Mouse (Mus musculus): ENCODE results near the gene Eif2b1. TPM values are rescaled to one million over a fixed set of nuclear protein-coding genes. Genes with fewer than 3 reads are reported as not detected.
"Not testable (repeated sequence)": the region's sequence is repeated elsewhere in the genome, so short reads cannot be mapped to it uniquely, and the experiment has no call there.

The Eif2b1 gene
- polyA plus RNA-seq, 1 experiment from 2014 or later, result 72.9 TPM

DNA sequence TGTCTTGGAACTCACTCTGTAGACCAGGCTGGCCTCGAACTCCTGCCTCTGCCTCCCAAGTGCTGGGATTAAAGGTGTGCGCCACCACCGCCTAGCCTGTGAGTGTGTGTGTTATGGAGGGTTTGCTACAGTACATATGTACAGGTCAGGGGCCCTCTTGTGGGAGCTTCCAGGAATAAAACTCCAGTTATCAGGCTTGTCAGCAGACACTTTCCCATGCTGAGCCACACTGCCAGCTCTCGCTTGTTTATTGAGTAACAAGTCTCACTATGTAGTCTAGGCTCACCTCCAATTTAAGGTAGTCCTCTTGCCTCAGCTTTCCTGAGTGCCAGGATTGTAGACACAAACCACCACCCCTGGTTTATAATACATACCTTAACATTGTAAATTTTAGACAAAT, 25.4 kb upstream of the Eif2b1 start:
- H3K9ac ChIP-seq (ENCODE audit: low read depth, low read length), result no peak overlapping the region
- H3K27me3 ChIP-seq (ENCODE audit: control insufficient read depth, insufficient read depth, low read length), result no peaks in the 10 kb centered on the region
- no peak overlapping the region for H3K4me3 ChIP-seq (ENCODE audit: low read depth, low read length)
- H3K4me1 ChIP-seq (ENCODE audit: control insufficient read depth, insufficient read depth, low read length), result peaks cover under 1% of the 10 kb centered on the region
- H3K36me3 ChIP-seq (ENCODE audit: control insufficient read depth, insufficient read depth, low read length), result peaks cover 3% of the 10 kb centered on the region; the same call in 1 of the 2 replicates
- no peak overlapping the region for H3K4me2 ChIP-seq
- no peak for ATAC-seq (replicated peaks; ENCODE audit: insufficient number of reproducible peaks, low FRiP score, low TSS enrichment)
- no peak overlapping the region for H3K27ac ChIP-seq (ENCODE audit: low read depth, low read length)
- 74% methylated on average over 4 of the region's 4 CpGs for WGBS (ENCODE audit: insufficient replicate concordance)
- H3K9me3 ChIP-seq (replicated peaks; ENCODE audit: control insufficient read depth, low read length), result no peaks in the 10 kb centered on the region

DNA sequence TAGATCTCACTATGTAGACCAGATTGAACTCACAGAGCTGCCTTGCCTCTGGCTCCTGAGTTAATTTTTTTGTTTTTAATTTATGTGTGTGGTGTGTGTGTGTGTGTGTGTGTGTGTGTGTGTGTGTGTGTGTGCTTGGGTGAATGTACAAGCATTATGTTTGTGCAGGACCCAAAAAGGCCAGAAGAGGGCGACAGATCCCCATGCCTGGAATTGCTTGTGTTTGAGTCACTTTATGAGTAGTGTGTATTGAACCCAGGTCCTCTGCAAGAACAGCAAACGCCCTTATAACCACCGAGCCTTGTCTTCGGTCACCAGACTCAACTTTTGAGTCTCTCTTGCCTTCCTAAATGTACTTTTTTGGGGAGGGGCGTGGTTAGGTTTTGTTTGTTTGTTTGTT, 23.4 kb upstream of the Eif2b1 start:
- Histone ChIP-seq H3K4me2 (no peak overlapping the region), H3K4me3 (ENCODE audit: low read depth, low read length) (no peak overlapping the region), H3K36me3 (ENCODE audit: control insufficient read depth, insufficient read depth, low read length) (no peaks in the 10 kb centered on the region), H3K9me3 (replicated peaks; ENCODE audit: control insufficient read depth, low read length) (no peaks in the 10 kb centered on the region), H3K27ac (ENCODE audit: low read depth, low read length) (no peak overlapping the region), H3K4me1 (ENCODE audit: control insufficient read depth, insufficient read depth, low read length) (peaks cover 5% of the 10 kb centered on the region), H3K27me3 (ENCODE audit: control insufficient read depth, insufficient read depth, low read length) (no peaks in the 10 kb centered on the region), H3K9ac (ENCODE audit: low read depth, low read length) (no peak overlapping the region)
- 62% methylated on average over 5 of the region's 5 CpGs for WGBS (ENCODE audit: insufficient replicate concordance)
- ATAC-seq (replicated peaks; ENCODE audit: insufficient number of reproducible peaks, low FRiP score, low TSS enrichment), result no peak

DNA sequence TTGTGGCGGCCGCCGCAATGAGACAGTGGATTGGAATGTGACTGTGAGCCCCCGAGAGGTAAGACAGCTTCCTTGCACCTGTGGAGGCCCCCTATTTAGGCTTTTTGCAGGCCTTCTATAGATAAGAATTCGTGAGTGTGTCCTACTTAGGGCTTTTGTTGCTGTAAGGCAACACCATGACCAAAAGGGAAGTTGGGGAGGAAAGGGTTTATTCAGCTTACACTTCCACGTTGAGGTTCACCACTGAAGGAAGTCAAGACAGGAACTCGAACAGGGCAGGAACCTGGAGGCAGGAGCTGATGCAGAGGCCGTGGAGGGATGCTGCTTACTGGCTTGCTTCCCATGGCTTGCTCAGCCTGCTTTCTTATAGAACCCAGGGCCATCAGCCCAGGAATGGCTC, 20.8 kb upstream of the Eif2b1 start:
- H3K27ac ChIP-seq (ENCODE audit: low read depth, low read length); ATAC-seq (replicated peaks; ENCODE audit: insufficient number of reproducible peaks, low FRiP score, low TSS enrichment); H3K9me3 ChIP-seq (replicated peaks; ENCODE audit: control insufficient read depth, low read length); H3K4me3 ChIP-seq (ENCODE audit: low read depth, low read length); H3K9ac ChIP-seq (ENCODE audit: low read depth, low read length); H3K4me2 ChIP-seq; H3K27me3 ChIP-seq (ENCODE audit: control insufficient read depth, insufficient read depth, low read length); H3K4me1 ChIP-seq (ENCODE audit: control insufficient read depth, insufficient read depth, low read length); H3K36me3 ChIP-seq (ENCODE audit: control insufficient read depth, insufficient read depth, low read length): not testable (repeated sequence)
- WGBS (ENCODE audit: insufficient replicate concordance), result 55% methylated on average over 8 of the region's 8 CpGs

DNA sequence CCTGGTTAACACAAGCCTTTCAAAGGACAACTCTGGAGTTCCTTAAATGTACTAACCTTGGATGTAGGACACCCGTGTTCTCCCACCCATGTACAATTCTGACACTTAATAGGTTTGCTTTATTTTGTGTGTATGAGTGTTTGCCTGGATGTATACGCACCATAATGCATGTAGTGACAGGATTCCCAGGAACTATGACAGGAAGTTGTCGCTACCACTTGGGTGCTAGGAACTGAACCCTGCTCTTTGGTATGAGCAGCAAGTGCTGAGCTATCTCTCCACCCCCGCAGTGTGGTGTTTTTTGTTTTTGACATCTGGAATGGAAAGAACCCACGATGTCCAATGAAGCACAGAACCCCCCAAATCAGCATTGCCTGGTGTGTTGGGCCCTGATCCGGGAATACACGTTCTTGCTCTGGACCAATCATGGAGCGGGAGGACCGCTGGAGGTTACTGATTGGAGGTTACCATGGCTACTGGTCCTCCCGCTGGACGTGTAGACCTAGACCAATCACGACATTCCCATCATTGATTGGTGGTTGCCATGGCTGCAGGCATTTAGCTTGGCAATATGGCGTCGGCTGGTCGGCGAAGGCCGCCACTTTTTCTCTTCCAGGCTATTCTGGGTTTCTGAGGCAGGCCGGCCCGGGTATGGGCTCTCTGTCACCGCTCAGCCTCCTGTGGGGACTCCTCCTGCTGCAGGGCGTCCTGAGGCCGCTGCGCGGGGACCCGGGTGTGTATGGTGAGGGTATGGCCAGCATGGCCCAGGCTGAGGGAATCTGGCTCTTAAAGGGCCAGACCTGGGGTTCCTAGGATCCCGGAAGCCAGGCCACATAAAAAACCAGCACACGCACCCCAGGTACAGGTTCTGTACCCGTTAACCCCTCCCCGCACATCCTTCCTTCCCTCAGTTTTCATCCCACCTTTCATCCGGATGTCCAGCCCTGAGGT, 19.6 kb upstream of the Eif2b1 start:
- Histone ChIP-seq H3K36me3 (ENCODE audit: control insufficient read depth, insufficient read depth, low read length) (peaks cover 13% of the 10 kb centered on the region; the same call in 1 of the 2 replicates), H3K27ac (ENCODE audit: low read depth, low read length) (no peak overlapping the region), H3K4me1 (ENCODE audit: control insufficient read depth, insufficient read depth, low read length) (peaks cover 5% of the 10 kb centered on the region), H3K9me3 (replicated peaks; ENCODE audit: control insufficient read depth, low read length) (no peaks in the 10 kb centered on the region), H3K4me2 (peak overlapping the region; percentile 90), H3K27me3 (ENCODE audit: control insufficient read depth, insufficient read depth, low read length) (no peaks in the 10 kb centered on the region), H3K9ac (ENCODE audit: low read depth, low read length) (peak overlapping the region; percentile 78), H3K4me3 (ENCODE audit: low read depth, low read length) (peak overlapping the region; percentile 93)
- peak; percentile 91 for ATAC-seq (replicated peaks; ENCODE audit: insufficient number of reproducible peaks, low FRiP score, low TSS enrichment)
- 7% methylated on average over 30 of the region's 30 CpGs for WGBS (ENCODE audit: insufficient replicate concordance)

DNA sequence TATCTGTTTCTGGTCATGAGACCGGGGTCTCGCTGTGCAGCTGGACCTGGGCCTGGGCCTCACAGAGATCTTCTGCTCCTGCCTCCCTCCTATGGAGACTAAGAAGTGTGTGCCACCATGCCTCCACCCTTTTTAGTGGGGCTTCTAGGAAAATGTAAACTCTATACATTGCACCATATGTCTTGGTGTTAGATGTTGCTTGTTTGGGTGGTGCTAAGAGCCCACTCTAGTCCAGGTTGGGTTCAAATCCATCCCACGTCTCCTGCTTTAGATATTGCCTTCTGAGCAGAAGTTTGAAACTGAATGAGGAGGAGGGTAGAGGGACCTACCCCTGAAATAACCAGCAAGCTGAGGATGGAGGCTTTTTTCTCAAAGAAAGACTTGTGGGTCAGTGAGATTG, 13.8 kb upstream of the Eif2b1 start:
- Histone ChIP-seq H3K4me1 (ENCODE audit: control insufficient read depth, insufficient read depth, low read length) (no peaks in the 10 kb centered on the region), H3K9me3 (replicated peaks; ENCODE audit: control insufficient read depth, low read length) (no peaks in the 10 kb centered on the region), H3K27me3 (ENCODE audit: control insufficient read depth, insufficient read depth, low read length) (no peaks in the 10 kb centered on the region), H3K36me3 (ENCODE audit: control insufficient read depth, insufficient read depth, low read length) (peaks cover 22% of the 10 kb centered on the region; the same call in 1 of the 2 replicates), H3K4me2 (no peak overlapping the region), H3K27ac (ENCODE audit: low read depth, low read length) (no peak overlapping the region), H3K4me3 (ENCODE audit: low read depth, low read length) (no peak overlapping the region), H3K9ac (ENCODE audit: low read depth, low read length) (no peak overlapping the region)
- no peak for ATAC-seq (replicated peaks; ENCODE audit: insufficient number of reproducible peaks, low FRiP score, low TSS enrichment)
- 91% methylated on average over 3 of the region's 3 CpGs for WGBS (ENCODE audit: insufficient replicate concordance)

DNA sequence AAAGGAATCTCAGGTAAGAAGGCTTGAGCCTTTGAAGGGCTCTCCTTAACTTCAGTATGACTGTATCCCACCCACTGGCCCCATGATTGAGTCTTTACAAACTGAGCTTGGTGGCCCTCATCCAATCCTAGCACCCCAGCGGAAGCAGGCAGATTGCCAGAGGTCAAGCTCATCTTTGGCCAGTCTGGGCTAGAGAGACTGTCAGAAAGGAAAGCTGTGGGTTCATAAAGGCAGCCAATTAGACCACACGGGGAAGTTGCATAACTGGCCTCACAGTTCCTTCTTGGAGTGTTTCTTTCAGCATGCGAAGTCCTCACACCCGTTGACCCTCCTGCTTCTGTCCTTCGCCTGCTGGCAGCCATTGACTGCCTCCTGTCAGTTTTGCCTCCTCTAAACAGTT, 3.6 kb upstream of the Eif2b1 start:
- Histone ChIP-seq H3K36me3 (ENCODE audit: control insufficient read depth, insufficient read depth, low read length) (peaks cover 16% of the 10 kb centered on the region; the same call in 1 of the 2 replicates), H3K9me3 (replicated peaks; ENCODE audit: control insufficient read depth, low read length) (no peaks in the 10 kb centered on the region)

DNA sequence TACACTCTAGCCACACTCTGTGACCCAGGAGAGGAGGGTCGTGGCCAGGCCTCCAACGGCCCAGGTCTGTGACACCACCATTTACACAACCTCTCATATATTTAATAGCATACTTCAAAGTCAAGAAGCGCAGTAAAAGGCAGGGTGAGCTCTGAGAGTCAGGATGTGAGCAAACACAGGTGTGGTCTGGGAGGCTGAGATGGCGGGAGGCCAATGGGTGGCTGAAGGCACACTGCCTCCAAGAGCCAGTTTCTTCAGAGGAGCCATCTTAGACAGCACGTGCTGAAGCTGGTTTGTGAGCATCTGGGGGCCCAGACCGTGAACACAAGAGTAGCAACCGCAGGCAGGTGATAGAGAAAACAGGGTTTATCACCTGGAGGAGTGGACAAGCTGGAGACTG, 3.5 kb downstream of the Eif2b1 start:
- Histone ChIP-seq H3K4me2 (no peak overlapping the region), H3K36me3 (ENCODE audit: control insufficient read depth, insufficient read depth, low read length) (peaks cover 30% of the 10 kb centered on the region), H3K27me3 (ENCODE audit: control insufficient read depth, insufficient read depth, low read length) (no peaks in the 10 kb centered on the region), H3K9me3 (replicated peaks; ENCODE audit: control insufficient read depth, low read length) (no peaks in the 10 kb centered on the region), H3K4me3 (ENCODE audit: low read depth, low read length) (no peak overlapping the region), H3K9ac (ENCODE audit: low read depth, low read length) (no peak overlapping the region), H3K27ac (ENCODE audit: low read depth, low read length) (no peak overlapping the region), H3K4me1 (ENCODE audit: control insufficient read depth, insufficient read depth, low read length) (peaks cover 9% of the 10 kb centered on the region)
- no peak for ATAC-seq (replicated peaks; ENCODE audit: insufficient number of reproducible peaks, low FRiP score, low TSS enrichment)
- WGBS (ENCODE audit: insufficient replicate concordance), result 94% methylated on average over 7 of the region's 7 CpGs

More for the DNA sequence above, 3.6 kb upstream of the Eif2b1 start:
- WGBS (ENCODE audit: insufficient replicate concordance), result 92% methylated on average over 5 of the region's 5 CpGs
- H3K27ac ChIP-seq (ENCODE audit: low read depth, low read length), result no peak overlapping the region
- no peaks in the 10 kb centered on the region for H3K27me3 ChIP-seq (ENCODE audit: control insufficient read depth, insufficient read depth, low read length)
- H3K4me2 ChIP-seq, result no peak overlapping the region
- H3K9ac ChIP-seq (ENCODE audit: low read depth, low read length), result no peak overlapping the region
- peaks cover 9% of the 10 kb centered on the region for H3K4me1 ChIP-seq (ENCODE audit: control insufficient read depth, insufficient read depth, low read length)
- no peak overlapping the region for H3K4me3 ChIP-seq (ENCODE audit: low read depth, low read length)
- no peak for ATAC-seq (replicated peaks; ENCODE audit: insufficient number of reproducible peaks, low FRiP score, low TSS enrichment)

DNA sequence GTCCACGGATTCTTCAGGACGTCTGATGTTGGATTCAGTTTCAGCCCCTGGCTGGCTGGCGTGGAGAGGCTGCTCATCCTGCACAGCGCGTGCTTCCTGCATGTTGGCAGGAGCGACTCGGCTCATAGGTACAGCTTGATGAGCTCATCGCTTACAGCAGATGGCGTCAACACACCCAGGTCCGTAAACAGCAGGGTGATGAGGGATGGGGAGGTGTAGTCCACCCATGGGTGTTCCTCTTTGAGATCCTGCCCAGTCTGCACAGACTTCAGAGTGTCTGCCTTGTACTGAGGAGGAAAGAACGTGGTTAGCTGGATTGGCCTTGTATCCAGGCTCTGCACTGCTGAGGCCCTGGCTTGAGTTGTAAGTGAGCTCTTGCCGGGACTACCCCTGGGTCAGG, 7.9 kb downstream of the Eif2b1 start:
- WGBS (ENCODE audit: insufficient replicate concordance), result 90% methylated on average over 12 of the region's 12 CpGs
- H3K36me3 ChIP-seq (ENCODE audit: control insufficient read depth, insufficient read depth, low read length), result peaks cover 46% of the 10 kb centered on the region
- no peak overlapping the region for H3K4me2 ChIP-seq
- no peaks in the 10 kb centered on the region for H3K4me1 ChIP-seq (ENCODE audit: control insufficient read depth, insufficient read depth, low read length)
- H3K4me3 ChIP-seq (ENCODE audit: low read depth, low read length), result no peak overlapping the region
- H3K27ac ChIP-seq (ENCODE audit: low read depth, low read length), result no peak overlapping the region
- no peak for ATAC-seq (replicated peaks; ENCODE audit: insufficient number of reproducible peaks, low FRiP score, low TSS enrichment)
- no peaks in the 10 kb centered on the region for H3K27me3 ChIP-seq (ENCODE audit: control insufficient read depth, insufficient read depth, low read length)
- H3K9me3 ChIP-seq (replicated peaks; ENCODE audit: control insufficient read depth, low read length), result no peaks in the 10 kb centered on the region
- H3K9ac ChIP-seq (ENCODE audit: low read depth, low read length), result no peak overlapping the region

GRCm38 (mm10) chr5:124555145-124555544, 23.8 kb downstream of the Eif2b1 start:
- H3K27ac ChIP-seq (ENCODE audit: low read depth, low read length), result no peak overlapping the region
- H3K4me3 ChIP-seq (ENCODE audit: low read depth, low read length), result no peak overlapping the region
- peaks cover 20% of the 10 kb centered on the region for H3K36me3 ChIP-seq (ENCODE audit: control insufficient read depth, insufficient read depth, low read length)
- no peaks in the 10 kb centered on the region for H3K27me3 ChIP-seq (ENCODE audit: control insufficient read depth, insufficient read depth, low read length)
- 78% methylated on average over 1 of the region's 1 CpGs for WGBS (ENCODE audit: insufficient replicate concordance)
- ATAC-seq (replicated peaks; ENCODE audit: insufficient number of reproducible peaks, low FRiP score, low TSS enrichment), result no peak
- H3K4me2 ChIP-seq, result no peak overlapping the region
- no peak overlapping the region for H3K9ac ChIP-seq (ENCODE audit: low read depth, low read length)
- H3K9me3 ChIP-seq (replicated peaks; ENCODE audit: control insufficient read depth, low read length), result no peaks in the 10 kb centered on the region
- 0 out of 2 replicates have a peak, but pooled peaks cover 6% of the 10 kb centered on the region for H3K4me1 ChIP-seq (ENCODE audit: control insufficient read depth, insufficient read depth, low read length)

All from heart, embryonic 11.5 days (tissue).